Mouse (Mus musculus) lung, adult 10 weeks (tissue): ENCODE data around the gene Igf2. TPM values are rescaled to one million over a fixed set of nuclear protein-coding genes. Genes with fewer than 3 reads are reported as not detected.

Source experiments
- polyA plus RNA-seq: library from polyadenylated mRNA; stranded (reverse); fragments of 350-450 nt; fragmentation: Illumina TruSeq; extraction: RNeasy Lipid Tissue Mini Kit (QIAGEN cat#74804); gene quantifications from one replicate; pipeline ENCODE4 v1.2.3, GENCODE M21; 2014; ENCODE audit warnings: low read depth, low replicate concordance; ENCODE audit not compliant: insufficient read depth

The Igf2 gene
- 9.0 TPM for polyA plus RNA-seq

DNA sequence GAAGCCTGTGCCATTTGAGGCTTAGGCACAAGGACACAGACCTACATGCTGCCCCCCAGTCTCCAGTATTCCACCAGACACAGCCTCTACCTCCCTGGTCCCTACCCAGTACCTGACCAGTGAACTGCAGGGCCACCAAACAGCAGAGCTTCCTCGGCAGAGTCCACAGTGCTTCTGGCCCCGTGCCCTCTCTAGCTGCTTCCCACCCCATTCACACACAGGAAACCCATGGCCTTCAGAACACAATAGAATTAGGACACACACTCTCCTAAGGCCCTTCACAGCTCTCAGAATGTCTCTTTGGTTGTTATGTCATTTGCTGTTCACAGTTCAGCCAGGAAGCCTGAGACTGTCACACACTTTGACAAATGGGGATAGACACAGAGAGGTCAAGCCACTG lies at the start of gene Igf2:
Gene Igf2, minus strand, starts transcription at position 158 of the 400 bp plus-strand sequence.

DNA sequence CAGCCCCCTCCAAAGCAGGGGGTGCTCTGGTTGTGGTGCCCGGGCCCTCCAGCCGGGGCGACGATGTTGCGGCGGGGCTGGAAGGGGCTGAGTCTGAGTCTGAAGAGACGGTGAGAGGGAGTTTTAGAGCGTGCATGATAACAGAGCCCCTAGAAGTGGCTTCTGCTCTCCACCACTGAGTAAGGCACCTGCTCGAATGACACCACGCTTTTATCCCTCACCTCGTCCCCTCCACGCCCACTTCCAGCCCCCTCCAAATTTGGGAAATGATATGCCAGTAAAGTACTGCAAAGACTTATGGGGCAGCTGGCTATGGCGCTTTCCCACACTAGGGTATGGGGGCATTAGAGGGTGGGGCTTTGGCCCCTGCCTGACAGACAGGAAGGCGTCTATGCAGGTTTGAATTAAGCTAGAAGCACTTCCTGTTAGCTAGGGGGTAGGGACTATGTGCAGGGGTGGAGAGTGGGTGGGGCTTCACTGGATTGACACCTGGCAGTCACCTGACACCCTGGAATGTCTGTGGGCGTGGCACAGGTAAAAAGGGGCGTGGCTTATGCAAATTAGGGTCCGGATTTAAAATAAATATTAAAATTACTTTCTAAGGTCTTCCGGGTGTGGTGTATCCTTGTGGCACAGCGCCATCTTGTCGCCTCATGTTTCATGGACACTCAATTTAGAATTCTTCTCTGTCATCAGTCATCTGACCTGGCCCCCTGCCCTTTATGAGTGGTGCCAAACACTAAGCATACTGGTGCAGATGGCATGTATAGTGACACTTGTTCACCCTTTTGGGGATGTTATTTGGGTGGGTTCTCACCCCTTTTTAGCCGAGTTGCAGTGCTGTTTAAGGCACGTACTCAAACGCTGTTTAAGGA lies 3.4 kb upstream of the Igf2 start, which contains the start of gene Gm49394:
Gene Gm49394, minus strand, starts transcription at position 192 of the 875 bp plus-strand sequence.

Other genes starting within 250 kb of the Igf2 start
- not detected for gene Syt8, start 232.0 kb downstream of the Igf2 start, polyA plus RNA-seq
- gene Tnni2, start 225.0 kb downstream of the Igf2 start, polyA plus RNA-seq = 10.7 TPM
- 157 TPM for gene Lsp1, start 206.0 kb downstream of the Igf2 start, polyA plus RNA-seq
- gene Tnnt3, start 168.0 kb downstream of the Igf2 start, polyA plus RNA-seq = 7.4 TPM
- gene Mrpl23, start 134.1 kb downstream of the Igf2 start, polyA plus RNA-seq = 59.7 TPM
- not detected for gene Gm49394, start 3.1 kb upstream of the Igf2 start, polyA plus RNA-seq
- not detected for gene Ins2, start 76.6 kb upstream of the Igf2 start, polyA plus RNA-seq